Mouse (Mus musculus): ENCODE measurements around the gene Cenpt.

The Cenpt gene

DNA sequence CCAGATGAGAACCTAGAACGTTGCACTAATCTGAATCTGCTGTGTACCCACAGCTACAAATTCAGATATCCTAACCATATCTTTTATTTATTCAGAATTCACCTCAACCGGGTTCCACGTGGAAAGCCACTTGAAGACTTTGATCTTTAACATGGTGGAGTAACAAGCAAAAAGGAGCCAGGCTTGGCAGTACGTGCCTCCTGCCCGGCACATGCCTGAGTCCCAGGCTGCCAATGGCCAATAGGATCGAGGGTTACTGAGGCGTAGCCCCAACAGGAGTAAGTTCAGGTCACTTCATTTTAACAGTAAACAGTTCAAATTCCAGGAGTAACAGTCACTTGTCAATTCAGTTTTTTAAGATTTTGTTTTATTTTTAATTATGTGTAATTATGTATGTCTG, 48.3 kb downstream of the Cenpt start:
- DNase-seq = peak; percentile 74 to 84

DNA sequence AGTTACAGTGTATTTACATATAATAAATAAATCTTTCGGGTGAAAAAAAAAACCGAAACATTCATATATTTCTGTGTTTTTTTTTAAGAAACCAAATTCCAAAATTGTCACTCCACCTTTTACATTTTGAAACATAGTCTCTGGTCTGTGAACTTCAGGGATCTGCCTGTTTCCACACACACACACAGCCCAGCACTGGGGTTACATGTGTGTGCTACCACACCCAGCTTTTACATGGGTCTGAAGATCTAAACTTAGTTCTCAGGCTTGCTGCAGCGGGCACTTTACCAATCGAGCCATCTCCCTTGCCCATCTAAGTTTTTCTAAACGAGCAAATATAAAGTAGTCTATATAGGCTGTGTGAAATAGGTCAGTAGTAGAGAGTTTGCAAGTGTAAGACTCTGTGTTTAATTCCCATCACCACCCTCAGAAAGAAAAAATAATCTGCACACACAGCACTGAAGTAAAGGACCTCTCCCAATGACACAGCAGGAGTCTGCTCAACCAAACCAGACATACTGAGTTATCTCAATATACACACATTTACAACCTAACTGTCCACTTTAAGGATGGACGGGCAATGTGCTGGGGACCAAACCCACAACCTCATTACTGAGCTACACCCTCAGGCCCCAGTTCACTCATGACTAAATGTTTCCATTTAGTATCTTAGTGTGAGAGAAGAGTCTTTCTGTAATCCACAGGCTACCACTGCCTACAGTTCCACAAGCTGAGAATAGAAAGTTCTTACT, 51.7 kb downstream of the Cenpt start:
- no peak for DNase-seq

DNA sequence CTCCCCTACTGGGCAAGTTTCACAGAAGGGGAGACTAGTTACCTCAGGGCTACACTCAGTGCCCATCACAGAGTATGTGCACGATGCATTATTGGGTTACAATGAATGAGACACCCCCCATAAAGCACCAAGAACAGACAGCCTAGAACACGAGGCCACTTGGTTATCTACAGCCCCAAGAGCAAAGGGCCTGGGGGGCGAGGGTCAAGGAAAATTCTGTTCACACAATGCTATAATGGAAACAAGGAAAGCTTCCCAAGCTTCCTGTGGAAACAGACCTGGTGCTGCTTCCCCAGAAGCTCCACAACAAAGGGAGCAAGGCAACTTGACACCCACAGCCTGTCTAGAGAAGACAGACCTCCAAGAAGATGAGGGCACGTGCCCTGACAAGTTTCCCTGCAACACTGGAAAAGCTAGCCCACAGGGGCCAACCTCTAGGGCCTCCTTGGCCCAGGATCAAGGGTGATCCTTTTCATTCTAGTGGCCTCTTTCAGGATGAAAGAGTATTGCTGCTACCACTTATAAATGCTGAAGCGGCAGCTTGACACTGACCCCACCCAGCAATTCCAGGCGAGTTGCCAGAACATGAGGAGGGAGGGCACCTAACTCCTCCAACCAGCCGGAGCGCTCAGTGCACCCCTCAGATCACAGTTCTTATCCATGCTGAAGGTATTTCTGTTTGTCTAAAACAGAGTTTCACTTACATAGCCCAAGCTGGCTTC, 53.8 kb downstream of the Cenpt start:
- peak; percentile 88 to 90 for DNase-seq

DNA sequence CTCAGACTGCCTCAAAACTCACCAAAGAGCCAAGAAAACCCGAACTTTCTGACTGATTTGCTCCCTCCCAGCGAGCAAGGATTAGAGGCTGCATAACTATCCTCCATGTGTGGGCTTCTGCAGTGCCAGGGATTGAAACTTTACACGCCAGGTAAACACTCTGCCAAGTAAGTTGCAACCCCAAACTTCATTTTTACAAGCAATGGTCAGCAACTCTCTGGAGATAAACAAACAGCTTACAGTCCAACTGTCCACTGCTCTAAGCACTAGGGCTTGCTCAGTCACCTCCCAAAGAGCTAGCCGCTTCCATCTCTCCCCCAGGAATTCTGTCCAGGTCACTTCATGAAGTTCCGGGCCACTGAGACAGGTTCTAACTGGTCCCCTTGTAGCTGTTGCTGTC, 54.7 kb downstream of the Cenpt start:
- DNase-seq = no peak

DNA sequence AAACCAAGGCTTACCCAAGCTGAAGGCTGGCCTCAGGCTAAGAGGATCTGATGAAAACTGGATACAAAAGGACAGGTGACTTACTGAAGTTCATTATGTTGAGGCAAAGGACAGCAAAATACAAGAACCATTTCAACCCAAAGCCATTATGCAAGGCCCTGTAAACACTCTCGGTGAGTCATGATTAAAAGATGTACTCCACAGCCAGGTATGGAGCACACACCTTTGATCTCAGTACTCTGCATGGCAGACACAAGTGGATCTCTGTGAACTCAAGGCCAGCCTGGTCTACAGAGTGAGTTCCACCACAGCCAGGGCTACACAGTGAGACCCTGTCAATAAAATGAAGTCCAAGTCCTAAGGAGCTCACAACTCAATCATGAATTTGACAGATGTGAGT, 57.3 kb downstream of the Cenpt start:
- no peak for DNase-seq

Measured in kidney, adult 8-10 months (tissue).